Mouse (Mus musculus) spleen, adult 12 weeks (tissue): ENCODE measurements around the gene Scrn3.

Experiments
- DNase-seq: peaks from one replicate; pipeline ENCODE4 v3.0.0; 2022; ENCODE audit warnings: low spot score

Gene Scrn3

DNA sequence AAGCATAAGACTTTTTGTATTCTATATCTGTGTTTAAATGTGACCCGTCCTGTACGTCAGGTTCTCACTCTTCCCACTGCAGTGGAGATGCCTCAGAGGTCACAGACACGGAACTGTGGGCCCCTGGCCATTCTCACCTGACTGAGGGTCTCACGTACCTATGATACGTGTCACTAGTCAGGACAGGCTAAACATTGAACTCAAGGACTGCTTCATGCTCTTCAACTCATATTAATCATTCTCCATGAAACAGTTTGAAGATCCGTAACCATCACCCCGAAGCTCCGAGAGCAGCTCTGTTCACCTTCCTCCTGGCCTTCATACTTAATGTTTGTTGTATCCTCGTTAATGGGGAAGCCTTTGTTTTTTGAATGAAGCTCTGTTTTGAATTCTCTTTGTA lies 5.0 kb downstream of the Scrn3 start:
- no peak for DNase-seq

GRCm38 (mm10) chr2:73319218-73319617 lies 6.8 kb downstream of the Scrn3 start:
- DNase-seq: no peak

DNA sequence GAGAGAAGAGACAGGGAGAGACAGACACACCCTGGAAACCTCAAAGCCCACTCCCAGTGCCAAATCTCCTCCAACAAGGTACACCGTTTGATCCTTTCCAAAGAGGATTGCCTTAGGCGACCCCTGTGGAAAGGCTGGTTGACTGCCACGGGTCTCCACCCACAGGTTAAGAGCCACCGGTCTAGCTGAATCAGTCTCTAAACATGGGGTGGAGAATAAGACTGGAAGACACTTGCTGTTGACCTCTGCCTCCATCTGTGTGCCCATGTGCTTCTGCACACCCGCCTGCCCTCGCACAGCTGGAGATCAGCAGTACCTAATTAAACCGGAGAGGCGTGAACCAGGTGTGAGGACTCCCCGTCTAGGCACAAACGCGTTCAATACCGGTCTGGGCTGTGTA lies 10.6 kb downstream of the Scrn3 start:
- no peak for DNase-seq

- no peak for DNase-seq
These were observed 13.5 kb downstream of the Scrn3 start for GRCm38 (mm10) chr2:73325871-73326270.

- DNase-seq: no peak
These were observed 23.5 kb downstream of the Scrn3 start for GRCm38 (mm10) chr2:73335949-73336348.

- no peak for DNase-seq
These were observed 26.0 kb downstream of the Scrn3 start for GRCm38 (mm10) chr2:73338415-73338814.

GRCm38 (mm10) chr2:73343701-73344100 lies 31.3 kb downstream of the Scrn3 start:
- no peak for DNase-seq

- DNase-seq: no peak
These were observed 32.8 kb downstream of the Scrn3 start for GRCm38 (mm10) chr2:73345204-73345603.

DNA sequence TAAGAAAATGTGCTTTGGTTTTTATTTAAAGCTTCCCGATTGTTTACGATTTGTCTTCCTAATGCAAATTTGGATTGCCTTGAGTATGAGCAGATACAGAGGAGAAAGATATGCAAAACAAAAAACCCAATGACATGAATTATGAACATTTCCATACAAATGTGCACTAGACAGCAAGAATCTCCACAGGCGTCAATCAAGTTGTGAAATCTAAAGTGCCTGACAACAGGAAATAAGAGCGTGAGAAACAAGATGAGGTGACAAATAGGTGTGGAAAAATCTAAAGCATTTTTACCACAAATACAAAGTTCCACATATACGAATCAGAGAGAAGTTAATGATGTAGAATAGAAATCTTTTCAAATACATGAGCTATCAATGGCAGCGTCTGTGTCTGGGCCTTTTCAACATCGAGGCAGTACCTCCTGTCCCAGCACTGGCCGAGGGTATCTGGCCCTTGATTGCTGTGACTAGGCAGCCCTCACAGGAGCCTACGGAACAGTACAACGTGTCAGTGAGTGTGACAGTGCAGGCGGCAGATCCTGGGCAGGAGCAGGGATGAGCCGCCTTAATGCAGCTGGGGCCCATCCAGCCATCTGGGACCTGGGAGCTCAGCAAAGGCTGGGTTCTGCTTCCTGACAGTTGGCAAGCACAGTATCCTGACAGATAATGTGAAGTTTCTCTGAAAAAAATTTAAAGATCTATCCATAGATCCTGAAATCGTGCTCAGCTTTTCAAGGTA lies 34.1 kb downstream of the Scrn3 start:
- no peak for DNase-seq

- no peak for DNase-seq
These were observed 34.7 kb downstream of the Scrn3 start for GRCm38 (mm10) chr2:73347136-73347535.

- DNase-seq: no peak
These were observed 35.4 kb downstream of the Scrn3 start for GRCm38 (mm10) chr2:73347766-73348165.

DNA sequence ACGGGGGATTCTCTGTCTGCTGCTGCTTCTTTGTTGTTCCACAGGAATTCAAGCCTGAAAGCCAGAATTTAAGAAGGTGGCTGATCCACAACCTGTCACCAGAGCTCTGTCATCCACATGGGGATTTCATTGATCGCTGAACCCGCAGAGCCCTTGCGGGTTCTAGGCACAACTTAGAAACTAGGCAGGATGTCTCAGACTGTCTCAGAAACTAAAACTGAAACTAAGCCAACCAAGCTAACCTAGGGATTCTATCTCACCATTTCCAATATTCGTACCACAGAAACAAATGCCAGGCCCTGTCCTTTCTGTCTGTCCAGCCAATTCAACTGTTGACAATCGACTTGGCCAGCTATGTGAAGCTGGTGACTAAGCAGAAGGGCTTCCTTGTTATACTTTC lies 35.8 kb downstream of the Scrn3 start:
- DNase-seq: no peak

DNA sequence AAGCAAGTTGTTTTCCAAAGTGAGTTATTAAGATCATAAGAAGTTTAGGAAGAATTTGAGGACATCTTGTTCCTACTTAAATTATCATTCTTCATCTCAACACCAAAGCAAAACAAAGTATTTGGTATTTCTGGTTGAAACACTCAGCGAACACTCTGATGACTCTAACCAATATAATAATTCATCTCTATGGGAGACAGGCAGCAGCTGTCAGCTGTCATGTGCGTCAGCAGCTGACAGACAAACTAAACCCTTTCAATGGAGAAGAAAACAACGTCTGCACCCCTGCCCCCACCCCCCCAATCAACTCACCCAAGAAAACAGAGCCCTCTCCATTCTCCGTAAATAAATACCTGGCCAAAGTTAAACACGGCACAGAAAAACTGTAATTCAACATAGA lies 39.1 kb downstream of the Scrn3 start:
- DNase-seq: no peak

DNA sequence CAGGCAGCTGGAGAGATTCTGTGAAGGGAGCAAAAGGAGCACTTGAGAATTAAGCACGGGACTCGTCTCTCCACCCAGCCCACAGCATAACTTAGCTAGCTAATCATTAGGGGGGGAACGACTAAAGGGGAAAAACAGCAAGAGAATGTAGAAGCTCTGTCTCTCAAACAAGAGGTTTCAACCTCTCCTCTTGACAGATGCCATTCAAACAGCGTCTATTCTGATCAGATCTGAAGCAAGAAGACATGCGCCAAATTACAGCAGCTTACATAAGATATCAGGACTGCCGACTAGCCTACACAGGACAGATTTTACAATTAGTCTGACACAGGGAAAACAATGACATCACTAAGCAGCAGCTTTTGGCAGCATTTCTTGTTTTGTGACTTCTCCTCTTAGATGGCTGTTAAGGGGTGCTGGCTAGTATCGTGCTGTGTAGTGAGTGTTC lies 39.5 kb downstream of the Scrn3 start:
- DNase-seq: no peak

DNA sequence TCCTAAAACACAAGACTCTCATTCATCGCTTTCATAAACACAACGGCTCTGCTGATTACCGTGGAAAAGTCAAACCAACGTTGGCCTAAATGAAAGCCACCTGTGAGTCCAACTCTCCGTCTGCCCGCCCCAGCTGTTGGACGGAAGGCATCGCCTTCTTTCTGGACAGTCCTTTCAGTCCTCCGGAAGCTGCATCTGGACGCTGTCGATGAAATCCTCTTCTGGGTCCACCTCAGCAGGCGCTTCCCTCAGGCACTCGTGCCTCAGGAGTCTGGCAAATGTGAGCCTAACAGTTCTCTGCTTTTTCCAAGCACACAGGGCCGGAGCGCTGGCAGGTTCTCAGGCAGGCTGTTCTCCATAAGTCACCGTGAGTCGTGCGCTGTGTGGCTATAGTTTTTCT lies 44.6 kb downstream of the Scrn3 start:
- no peak for DNase-seq

GRCm38 (mm10) chr2:73359941-73360340 lies 47.5 kb downstream of the Scrn3 start:
- peak; percentile 53 for DNase-seq

DNA sequence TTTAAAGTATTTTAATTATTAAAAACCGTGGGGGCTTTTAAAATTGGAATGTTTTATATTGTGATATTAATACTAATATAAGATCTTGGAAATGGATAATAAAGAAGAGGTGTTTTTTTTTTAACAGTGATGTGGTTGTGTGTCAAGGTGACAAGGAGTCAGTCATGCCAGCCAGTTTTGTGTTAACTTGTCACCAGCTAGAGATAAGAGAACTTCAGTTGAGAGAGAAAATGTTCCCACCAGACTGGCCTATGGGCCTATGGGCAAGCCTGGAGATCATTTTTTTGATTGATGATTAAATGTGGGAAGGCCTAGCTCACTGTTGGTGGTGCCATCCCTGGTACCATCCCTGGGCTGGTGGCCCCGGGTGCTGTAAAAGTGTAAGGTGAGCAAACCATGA lies 48.1 kb downstream of the Scrn3 start:
- DNase-seq: no peak

DNA sequence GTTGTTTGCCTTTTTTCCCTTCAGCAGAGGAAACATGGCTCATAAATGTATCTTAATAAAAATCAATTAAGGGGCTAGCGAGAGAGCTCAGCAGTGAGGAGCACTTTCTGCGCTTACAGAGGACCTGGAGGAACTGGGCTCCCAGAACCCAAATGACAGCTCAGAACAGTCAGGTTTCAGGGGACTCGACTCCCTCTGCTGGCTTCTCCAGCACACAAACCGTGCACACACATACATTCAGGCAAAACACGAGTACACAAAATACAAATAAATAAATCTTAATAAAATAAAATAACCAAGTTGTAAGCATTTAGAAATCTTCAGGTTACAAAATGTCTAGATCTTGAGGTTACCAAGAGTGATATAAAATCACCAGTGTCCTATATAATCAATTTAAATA lies 51.0 kb downstream of the Scrn3 start:
- DNase-seq: no peak

DNA sequence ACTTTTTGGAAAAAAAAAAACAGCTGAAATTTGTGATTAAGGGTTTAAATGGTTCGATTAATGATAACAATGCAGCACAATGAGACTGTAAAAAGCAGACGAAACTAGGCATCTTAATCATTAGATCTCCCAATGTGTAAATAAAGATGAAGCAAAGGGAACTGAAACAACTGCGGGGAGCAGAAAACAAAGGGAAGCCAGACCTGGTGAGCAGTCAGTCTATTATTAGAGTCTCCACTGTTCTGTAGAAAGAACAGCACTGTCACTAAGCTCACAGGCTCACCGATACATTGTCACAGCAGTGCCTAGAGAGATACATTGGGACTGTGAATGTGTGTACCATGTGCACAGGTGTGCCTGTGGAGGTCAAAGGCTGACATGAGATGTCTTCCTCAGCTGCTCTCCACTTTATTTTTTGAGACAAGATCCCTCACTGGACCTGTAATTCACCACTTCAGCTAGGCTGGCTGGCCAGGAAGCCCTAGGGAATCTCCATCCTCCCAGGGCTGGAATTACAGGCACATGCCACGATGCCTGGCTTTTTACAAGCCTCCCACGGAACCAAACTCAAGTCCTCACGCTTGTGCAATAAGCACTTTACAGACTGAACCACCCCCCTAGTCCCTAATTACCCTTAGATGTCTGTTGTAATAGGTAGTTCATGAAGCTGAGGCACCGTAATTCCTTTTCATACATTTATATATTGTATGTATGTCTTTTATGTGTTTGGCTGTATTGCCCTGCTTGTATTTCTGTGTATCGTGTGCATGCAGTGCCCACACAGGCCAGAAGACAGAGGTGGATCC lies 59.3 kb downstream of the Scrn3 start:
- DNase-seq: no peak

DNA sequence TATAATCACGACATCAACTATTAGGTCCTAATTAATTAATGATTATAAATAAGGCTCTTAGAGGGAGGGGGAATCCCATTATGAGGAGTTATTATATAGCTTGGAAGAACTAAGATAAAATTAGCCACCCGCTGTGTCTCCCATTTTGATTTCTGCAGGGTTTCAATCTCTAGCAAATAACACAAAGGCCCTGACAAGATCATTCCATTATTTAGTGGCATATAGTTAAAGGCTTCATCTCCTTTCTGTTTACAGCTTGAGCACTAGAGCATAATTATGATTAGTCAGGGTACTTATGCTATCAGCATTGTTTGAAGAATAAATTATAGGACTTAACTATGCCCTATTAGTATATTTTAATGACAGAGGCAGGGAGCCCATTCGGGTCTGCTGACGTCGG lies 65.9 kb downstream of the Scrn3 start:
- no peak for DNase-seq

GRCm38 (mm10) chr2:73379656-73380055 lies 67.3 kb downstream of the Scrn3 start:
- DNase-seq: no peak

GRCm38 (mm10) chr2:73380298-73380975 lies 68.0 kb downstream of the Scrn3 start:
- no peak for DNase-seq

DNA sequence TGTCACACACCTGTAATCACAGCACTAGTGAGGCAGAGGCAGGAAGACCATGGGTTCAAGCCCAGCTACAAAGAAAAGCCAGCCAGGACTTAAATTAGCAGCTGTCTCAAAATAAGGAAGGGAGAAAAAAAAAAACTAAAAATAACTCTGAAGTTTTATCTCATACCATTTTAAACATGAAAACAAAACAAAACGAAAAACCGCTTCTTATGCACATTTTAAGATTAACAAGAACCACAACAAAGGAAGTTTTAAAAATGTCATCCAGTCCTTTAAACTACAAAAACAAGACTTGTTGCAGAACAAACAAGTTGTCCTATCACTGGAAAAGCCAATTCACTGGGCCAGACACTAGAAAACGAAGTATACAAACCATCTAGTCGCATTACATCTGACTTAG lies 72.8 kb downstream of the Scrn3 start:
- DNase-seq: no peak
